Mouse (Mus musculus) cerebellum, adult 2 months (tissue): ENCODE data around the gene Tjp1. TPM values are rescaled to one million over a fixed set of nuclear protein-coding genes. Genes with fewer than 3 reads are reported as not detected.

Experiments
- DNase-seq, 2 experiments: peaks; one replicate each; pipeline ENCODE4 v3.0.0; 2021
- H3K27ac ChIP-seq: fragments of 200-500 bp; 2 replicates; pipeline ENCODE4 v1.5.1; 2012; ENCODE audit warnings: low read length, control low read depth, inconsistent platforms; ENCODE audit not compliant: insufficient read depth
- H3K27me3 ChIP-seq: fragments of 200-500 bp; 2 replicates; pipeline ENCODE4 v1.6.1; 2012; ENCODE audit warnings: inconsistent platforms, mild to moderate bottlenecking, low read length, moderate library complexity; ENCODE audit not compliant: control insufficient read depth, insufficient read depth
- H3K4me1 ChIP-seq: fragments of 200-500 bp; 2 replicates; pipeline ENCODE4 v1.6.1; 2011; ENCODE audit warnings: low read length; ENCODE audit not compliant: control insufficient read depth, insufficient read depth
- H3K4me3 ChIP-seq: fragments of 200-500 bp; replicated peaks from 2 replicates; pipeline ENCODE3; 2011; ENCODE audit warnings: mild to moderate bottlenecking, low read depth, low read length, control low read depth; ENCODE audit not compliant: insufficient read depth
- CTCF ChIP-seq: fragments of 200-500 bp; IDR thresholded peaks from 2 replicates; pipeline ENCODE4 v1.5.1; 2011; ENCODE audit warnings: low read depth, mild to moderate bottlenecking, control low read depth, low read length, moderate library complexity, borderline replicate concordance; ENCODE audit not compliant: insufficient read depth
- POLR2A ChIP-seq: fragments of 200-500 bp; IDR thresholded peaks from 2 replicates; pipeline ENCODE4 v1.6.1; 2011; ENCODE audit warnings: low read length, control low read depth, borderline replicate concordance; ENCODE audit not compliant: insufficient read depth
- WGBS: fragments of 180-500 bp; shearing (Covaris S2); methylation state at CpG from one replicate; pipeline ENCODE4 v1.1.7; 2018; 5-methylcytosine and 5-hydroxymethylcytosine counted together
- polyA plus RNA-seq: library from polyadenylated mRNA; depleted of rRNA; stranded (reverse); fragments of >200 nt; gene quantifications from 2 replicates; pipeline ENCODE4 v1.2.3, GENCODE M21; 2012

Tjp1 gene
- polyA plus RNA-seq, 1 experiment = 44.3 TPM

- TF ChIP-seq CTCF (no peak), POLR2A (no peak)
- Histone ChIP-seq H3K4me1 (no peaks in the 10 kb centered on the region; the same call in 1 of the 2 replicates), H3K4me3 (no peak overlapping the region), H3K27ac (no peak overlapping the region), H3K27me3 (no peaks in the 10 kb centered on the region)
- no peak for DNase-seq
- 66% methylated on average over 8 of the region's 8 CpGs for WGBS
Measured at GRCm38 (mm10) chr7:65359774-65360173, 167.8 kb downstream of the Tjp1 start.

GRCm38 (mm10) chr7:65357538-65357937 is 170.0 kb downstream of the Tjp1 start:
- TF ChIP-seq CTCF (no peak), POLR2A (no peak)
- WGBS = 16% methylated on average over 1 of the region's 1 CpGs

GRCm38 (mm10) chr7:65356204-65356603 is 171.4 kb downstream of the Tjp1 start:
- H3K27me3 ChIP-seq = no peaks in the 10 kb centered on the region
- DNase-seq = no peak
- no peaks in the 10 kb centered on the region; the same call in 1 of the 2 replicates for H3K4me1 ChIP-seq
- no peak overlapping the region for H3K4me3 ChIP-seq
- no peak overlapping the region for H3K27ac ChIP-seq
- TF ChIP-seq POLR2A (no peak), CTCF (no peak)
- WGBS = 91% methylated on average over 1 of the region's 1 CpGs

More at GRCm38 (mm10) chr7:65357538-65357937, 170.0 kb downstream of the Tjp1 start:
- Histone ChIP-seq H3K27me3 (no peaks in the 10 kb centered on the region), H3K27ac (no peak overlapping the region), H3K4me3 (no peak overlapping the region), H3K4me1 (no peaks in the 10 kb centered on the region; the same call in 1 of the 2 replicates)
- peak in 1 of 2 experiments; percentile 58 for DNase-seq

- Histone ChIP-seq H3K4me1 (no peaks in the 10 kb centered on the region; the same call in 1 of the 2 replicates), H3K27ac (no peak overlapping the region), H3K4me3 (no peak overlapping the region), H3K27me3 (no peaks in the 10 kb centered on the region)
- TF ChIP-seq POLR2A (no peak), CTCF (no peak)
- 82% methylated on average over 2 of the region's 2 CpGs for WGBS
- no peak for DNase-seq
Measured at GRCm38 (mm10) chr7:65354908-65355307, 172.7 kb downstream of the Tjp1 start.

- 78% methylated on average over 4 of the region's 4 CpGs for WGBS
- no peak overlapping the region for H3K27ac ChIP-seq
Measured at GRCm38 (mm10) chr7:65350348-65351079, 177.1 kb downstream of the Tjp1 start.

GRCm38 (mm10) chr7:65348540-65348939 is 179.0 kb downstream of the Tjp1 start:
- Histone ChIP-seq H3K27me3 (no peaks in the 10 kb centered on the region), H3K4me1 (no peaks in the 10 kb centered on the region), H3K4me3 (no peak overlapping the region), H3K27ac (no peak overlapping the region)
- no peak for DNase-seq
- TF ChIP-seq POLR2A = no peak
- no peak for TF ChIP-seq CTCF

More at GRCm38 (mm10) chr7:65350348-65351079, 177.1 kb downstream of the Tjp1 start:
- no peak for DNase-seq
- Histone ChIP-seq H3K27me3 (no peaks in the 10 kb centered on the region), H3K4me1 (no peaks in the 10 kb centered on the region), H3K4me3 (no peak overlapping the region)
- TF ChIP-seq POLR2A (no peak), CTCF (no peak)

- no peak for DNase-seq
- no peaks in the 10 kb centered on the region for H3K4me1 ChIP-seq
- H3K27me3 ChIP-seq = no peaks in the 10 kb centered on the region
- TF ChIP-seq CTCF (no peak), POLR2A (no peak)
- H3K27ac ChIP-seq = no peak overlapping the region
- WGBS = 75% methylated on average over 3 of the region's 3 CpGs
- H3K4me3 ChIP-seq = no peak overlapping the region
Measured at GRCm38 (mm10) chr7:65345314-65345713, 182.3 kb downstream of the Tjp1 start.

- Histone ChIP-seq H3K27me3 (no peaks in the 10 kb centered on the region), H3K4me3 (no peak overlapping the region), H3K4me1 (no peaks in the 10 kb centered on the region), H3K27ac (no peak overlapping the region)
- DNase-seq = no peak
- TF ChIP-seq POLR2A (no peak), CTCF (no peak)
- 92% methylated on average over 7 of the region's 7 CpGs for WGBS
Measured at GRCm38 (mm10) chr7:65337581-65338270, 189.9 kb downstream of the Tjp1 start.
